Mouse (Mus musculus): ENCODE measurements around the gene Dhx57. TPM values are rescaled to one million over a fixed set of nuclear protein-coding genes. Genes with fewer than 3 reads are reported as not detected.

The Dhx57 gene
- polyA plus RNA-seq, 1 experiment from 2014 or later: 15.2 TPM

DNA sequence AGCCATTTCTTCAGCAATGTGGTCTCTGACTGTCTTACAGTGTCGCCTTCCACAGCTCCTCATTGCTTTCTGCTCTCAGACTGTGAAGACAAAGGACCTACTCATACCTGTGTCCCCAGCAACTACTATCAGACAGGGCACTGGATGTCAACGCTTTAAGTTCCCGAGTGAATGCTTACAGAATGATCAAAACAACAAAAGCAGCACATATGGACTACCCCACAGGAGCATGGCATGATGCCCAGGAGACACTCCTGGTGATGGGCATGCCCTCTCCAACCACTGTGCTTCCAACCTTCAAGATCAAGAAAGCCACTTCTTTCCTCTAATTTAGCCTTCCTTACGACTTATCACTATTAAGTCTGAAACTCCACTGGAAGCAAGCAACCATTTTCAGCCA, 23.2 kb downstream of the Dhx57 start:
- TF ChIP-seq CTCF (IDR thresholded peaks at IDR 0.05; ENCODE audit: low read depth): no peak
- H3K4me3 ChIP-seq (ENCODE audit: low read depth, low read length): no peak overlapping the region

DNA sequence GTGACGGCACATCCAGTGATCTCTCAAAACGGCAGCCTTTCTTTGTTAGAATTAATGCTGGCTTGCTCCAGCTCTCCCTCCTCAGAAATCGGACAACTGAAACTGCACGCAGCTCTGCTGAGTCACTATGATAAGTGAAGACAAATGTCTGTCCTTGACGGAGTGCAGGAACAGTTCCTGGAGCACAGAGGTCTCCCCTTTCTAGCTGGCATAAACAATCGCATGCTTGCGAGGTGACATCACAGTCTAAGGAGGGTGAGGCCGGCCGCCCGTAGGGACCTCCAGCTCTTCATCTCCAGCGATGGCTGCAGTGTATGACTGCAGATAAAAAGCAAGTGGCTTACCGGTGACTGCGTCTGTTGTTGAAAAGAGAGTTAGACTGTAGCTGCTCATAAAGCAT, 35.1 kb downstream of the Dhx57 start:
- peak; percentile 70 for DNase-seq
- no peak overlapping the region for H3K9ac ChIP-seq
- H3K4me3 ChIP-seq (ENCODE audit: low read depth, low read length): no peak overlapping the region
- peak; percentile 77 for ATAC-seq (ENCODE audit: insufficient read depth)
- H3K27ac ChIP-seq (ENCODE audit: low read depth): peak overlapping the region; percentile 34; the same call in 1 of the 2 replicates
- no peaks in the 10 kb centered on the region for H3K27me3 ChIP-seq (ENCODE audit: insufficient read depth, low read length)
- peaks cover 87% of the 10 kb centered on the region for H3K36me3 ChIP-seq (ENCODE audit: insufficient read depth)
- H3K4me1 ChIP-seq (ENCODE audit: insufficient read depth): no peaks in the 10 kb centered on the region
- H3K9me3 ChIP-seq (ENCODE audit: low read depth, low read length): no peaks in the 10 kb centered on the region
- no peak for TF ChIP-seq CTCF (IDR thresholded peaks at IDR 0.05; ENCODE audit: low read depth)
- H3K4me2 ChIP-seq: no peak overlapping the region
- WGBS: 24% methylated on average over 13 of the region's 13 CpGs

More for the DNA sequence above, 23.2 kb downstream of the Dhx57 start:
- H3K36me3 ChIP-seq (ENCODE audit: insufficient read depth): peaks cover 82% of the 10 kb centered on the region
- H3K4me2 ChIP-seq: no peak overlapping the region
- no peaks in the 10 kb centered on the region for H3K9me3 ChIP-seq (ENCODE audit: low read depth, low read length)
- no peaks in the 10 kb centered on the region for H3K27me3 ChIP-seq (ENCODE audit: insufficient read depth, low read length)
- H3K4me1 ChIP-seq (ENCODE audit: insufficient read depth): no peaks in the 10 kb centered on the region
- 93% methylated on average over 4 of the region's 4 CpGs for WGBS
- no peak overlapping the region for H3K9ac ChIP-seq
- H3K27ac ChIP-seq (ENCODE audit: low read depth): no peak overlapping the region
- DNase-seq (no peak), ATAC-seq (ENCODE audit: insufficient read depth) (no peak)

DNA sequence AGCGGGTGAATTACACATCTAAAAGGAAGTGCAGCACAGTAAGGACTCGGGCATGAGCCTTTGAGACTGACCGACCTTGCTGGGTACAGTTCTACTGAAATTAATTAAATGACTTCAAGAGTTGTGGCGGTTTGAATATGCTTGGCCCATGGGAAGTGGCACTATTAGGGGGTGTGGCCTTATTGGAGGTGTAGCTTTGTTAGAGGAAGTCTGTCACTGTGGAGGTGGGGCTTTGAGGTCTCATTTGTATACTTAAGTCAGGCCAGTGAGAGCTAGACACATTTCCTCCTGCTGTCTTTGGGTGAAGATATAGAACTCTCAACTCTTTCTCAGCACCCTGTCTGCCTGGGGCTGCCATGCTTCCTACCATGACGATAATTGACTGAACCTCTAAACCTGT, 35.9 kb downstream of the Dhx57 start:
- Histone ChIP-seq H3K9me3 (ENCODE audit: low read depth, low read length) (no peaks in the 10 kb centered on the region), H3K4me1 (ENCODE audit: insufficient read depth) (no peaks in the 10 kb centered on the region), H3K4me3 (ENCODE audit: low read depth, low read length) (no peak overlapping the region), H3K27ac (ENCODE audit: low read depth) (no peak overlapping the region), H3K9ac (no peak overlapping the region), H3K27me3 (ENCODE audit: insufficient read depth, low read length) (no peaks in the 10 kb centered on the region), H3K4me2 (no peak overlapping the region), H3K36me3 (ENCODE audit: insufficient read depth) (peaks cover 87% of the 10 kb centered on the region)
- 91% methylated on average over 5 of the region's 5 CpGs for WGBS
- no peak for TF ChIP-seq CTCF (IDR thresholded peaks at IDR 0.05; ENCODE audit: low read depth)
- ATAC-seq (ENCODE audit: insufficient read depth) (no peak), DNase-seq (no peak)

DNA sequence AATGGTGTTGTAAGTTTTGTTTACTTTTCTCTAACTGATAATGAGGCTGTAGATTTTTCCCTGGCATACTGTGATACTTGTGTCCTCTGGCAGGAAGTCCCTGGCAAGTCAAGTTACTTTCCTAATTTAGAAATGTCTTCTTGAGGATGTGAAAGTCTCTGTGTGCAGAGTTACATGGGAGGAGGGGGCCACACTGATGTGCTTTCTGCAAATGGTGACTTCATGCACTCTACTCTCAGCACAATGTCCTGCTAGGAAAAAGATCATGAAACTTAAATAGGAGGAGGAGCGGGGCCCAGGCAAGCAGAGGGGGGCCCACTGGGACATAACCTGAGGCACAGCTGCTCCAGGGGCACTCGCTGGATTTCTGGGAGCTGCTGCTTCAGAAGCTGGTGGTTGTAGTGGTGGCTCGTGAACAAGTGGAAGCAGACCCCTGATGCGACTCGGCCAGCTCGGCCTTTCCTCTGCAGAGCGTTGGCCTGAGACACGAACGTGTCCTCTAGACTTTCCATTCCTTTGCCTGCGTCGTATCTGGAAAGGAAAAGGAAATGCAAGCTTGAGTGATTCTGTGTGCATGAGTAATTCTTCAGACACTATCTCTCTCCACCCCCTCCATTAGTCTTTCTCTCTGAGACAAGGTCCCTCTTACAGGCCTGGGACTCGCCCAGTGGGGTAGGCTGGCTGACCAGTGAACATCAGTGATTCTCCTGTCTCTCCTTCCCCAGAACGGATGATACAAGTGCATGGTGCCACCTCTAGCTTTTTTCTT, 37.3 kb downstream of the Dhx57 start:
- Histone ChIP-seq H3K9ac (no peak overlapping the region; the same call in 1 of the 2 replicates), H3K9me3 (ENCODE audit: low read depth, low read length) (no peaks in the 10 kb centered on the region), H3K27me3 (ENCODE audit: insufficient read depth, low read length) (no peaks in the 10 kb centered on the region), H3K27ac (ENCODE audit: low read depth) (peak overlapping the region; percentile 70; the same call in 1 of the 2 replicates), H3K4me1 (ENCODE audit: insufficient read depth) (no peaks in the 10 kb centered on the region), H3K36me3 (ENCODE audit: insufficient read depth) (peaks cover 85% of the 10 kb centered on the region), H3K4me3 (ENCODE audit: low read depth, low read length) (no peak overlapping the region), H3K4me2 (no peak overlapping the region)
- ATAC-seq (ENCODE audit: insufficient read depth) (peak; percentile 25; the same call in 1 of the 2 replicates), DNase-seq (peak; percentile 36)
- WGBS: 68% methylated on average over 13 of the region's 13 CpGs
- TF ChIP-seq CTCF (IDR thresholded peaks at IDR 0.05; ENCODE audit: low read depth): no peak

DNA sequence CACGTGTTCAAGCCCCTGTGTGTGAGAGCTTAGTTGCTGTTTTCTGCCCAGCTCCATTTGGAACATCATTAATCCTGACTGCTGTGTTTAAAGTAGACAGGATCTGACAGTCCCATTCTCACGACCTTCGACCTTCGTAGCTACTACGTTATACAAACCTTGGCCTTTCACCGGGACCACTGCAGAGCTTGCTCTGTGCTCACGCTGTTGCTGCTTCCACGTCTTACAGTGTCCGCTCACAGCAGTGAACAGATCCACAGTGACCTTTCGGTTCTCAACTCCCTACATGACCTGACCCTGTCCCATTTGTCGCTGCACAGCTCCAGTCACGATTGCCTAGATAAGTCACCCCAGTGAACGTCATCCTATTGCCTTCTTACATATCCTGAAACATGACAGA, 47.2 kb downstream of the Dhx57 start:
- no peaks in the 10 kb centered on the region for H3K9me3 ChIP-seq (ENCODE audit: low read depth, low read length)
- H3K4me1 ChIP-seq (ENCODE audit: insufficient read depth): no peaks in the 10 kb centered on the region
- no peaks in the 10 kb centered on the region for H3K27me3 ChIP-seq (ENCODE audit: insufficient read depth, low read length)
- no peak overlapping the region for H3K4me3 ChIP-seq (ENCODE audit: low read depth, low read length)
- H3K36me3 ChIP-seq (ENCODE audit: insufficient read depth): peaks cover 82% of the 10 kb centered on the region
- WGBS: 37% methylated on average over 13 of the region's 13 CpGs
- no peak for TF ChIP-seq CTCF (IDR thresholded peaks at IDR 0.05; ENCODE audit: low read depth)
- no peak overlapping the region for H3K4me2 ChIP-seq
- H3K27ac ChIP-seq (ENCODE audit: low read depth): no peak overlapping the region
- no peak overlapping the region for H3K9ac ChIP-seq
- DNase-seq (peak; percentile 59), ATAC-seq (ENCODE audit: insufficient read depth) (peak; percentile 76)

DNA sequence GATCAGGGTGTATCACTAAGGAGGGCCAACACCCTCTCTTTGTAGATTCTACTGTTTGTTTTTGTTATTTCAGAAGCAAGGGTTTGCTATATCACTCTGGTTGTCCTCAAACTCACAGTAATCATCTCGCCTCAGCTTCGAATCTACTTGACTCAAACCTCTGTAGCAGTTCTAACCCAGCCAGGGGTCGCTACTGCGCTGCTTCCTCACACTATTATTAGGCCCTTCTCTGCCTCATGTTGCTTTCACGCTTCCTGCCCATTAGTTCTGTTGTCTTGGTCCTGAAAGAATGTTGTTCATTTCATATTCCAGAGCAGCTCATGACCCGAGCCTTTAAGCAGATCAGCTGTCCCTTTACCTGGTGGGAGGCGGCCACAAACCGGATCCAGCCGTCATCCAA, 48.7 kb downstream of the Dhx57 start:
- H3K9ac ChIP-seq: no peak overlapping the region
- DNase-seq (no peak), ATAC-seq (ENCODE audit: insufficient read depth) (no peak)
- H3K27ac ChIP-seq (ENCODE audit: low read depth): no peak overlapping the region
- no peak overlapping the region for H3K4me2 ChIP-seq
- no peak overlapping the region for H3K4me3 ChIP-seq (ENCODE audit: low read depth, low read length)
- H3K36me3 ChIP-seq (ENCODE audit: insufficient read depth): peaks cover 79% of the 10 kb centered on the region
- 82% methylated on average over 9 of the region's 9 CpGs for WGBS
- no peak for TF ChIP-seq CTCF (IDR thresholded peaks at IDR 0.05; ENCODE audit: low read depth)
- no peaks in the 10 kb centered on the region for H3K27me3 ChIP-seq (ENCODE audit: insufficient read depth, low read length)
- no peaks in the 10 kb centered on the region for H3K9me3 ChIP-seq (ENCODE audit: low read depth, low read length)
- no peaks in the 10 kb centered on the region for H3K4me1 ChIP-seq (ENCODE audit: insufficient read depth)

DNA sequence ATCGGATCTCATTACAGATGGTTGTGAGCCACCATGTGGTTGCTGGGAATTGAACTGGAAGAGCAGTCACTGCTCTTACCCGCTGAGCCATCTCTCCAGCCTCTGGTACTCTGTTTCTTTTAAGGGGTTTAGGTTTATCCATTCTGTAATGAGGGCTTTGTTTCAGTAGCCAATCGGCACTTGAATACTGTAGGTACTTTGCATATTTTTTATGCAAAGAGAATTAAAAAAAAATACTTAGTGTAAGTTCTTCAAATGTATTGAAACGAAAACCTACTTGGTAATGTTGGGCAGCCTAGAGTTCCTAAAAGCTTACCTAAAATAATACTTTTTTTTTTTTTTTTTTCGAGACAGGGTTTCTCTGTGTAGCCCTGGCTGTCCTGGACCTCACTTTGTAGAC, 52.8 kb downstream of the Dhx57 start:
- H3K27ac ChIP-seq (ENCODE audit: low read depth): no peak overlapping the region
- no peak overlapping the region for H3K4me2 ChIP-seq
- no peaks in the 10 kb centered on the region for H3K27me3 ChIP-seq (ENCODE audit: insufficient read depth, low read length)
- H3K9ac ChIP-seq: no peak overlapping the region
- no peak overlapping the region for H3K4me3 ChIP-seq (ENCODE audit: low read depth, low read length)
- no peaks in the 10 kb centered on the region for H3K9me3 ChIP-seq (ENCODE audit: low read depth, low read length)
- DNase-seq: no peak
- H3K36me3 ChIP-seq (ENCODE audit: insufficient read depth): peaks cover 39% of the 10 kb centered on the region
- TF ChIP-seq CTCF (IDR thresholded peaks at IDR 0.05; ENCODE audit: low read depth): no peak
- 90% methylated on average over 5 of the region's 5 CpGs for WGBS
- ATAC-seq (ENCODE audit: insufficient read depth): no peak
- H3K4me1 ChIP-seq (ENCODE audit: insufficient read depth): no peaks in the 10 kb centered on the region
